Comparison of ENCODE assay signal across 23 mouse cellular contexts in the genomic region with DNA sequence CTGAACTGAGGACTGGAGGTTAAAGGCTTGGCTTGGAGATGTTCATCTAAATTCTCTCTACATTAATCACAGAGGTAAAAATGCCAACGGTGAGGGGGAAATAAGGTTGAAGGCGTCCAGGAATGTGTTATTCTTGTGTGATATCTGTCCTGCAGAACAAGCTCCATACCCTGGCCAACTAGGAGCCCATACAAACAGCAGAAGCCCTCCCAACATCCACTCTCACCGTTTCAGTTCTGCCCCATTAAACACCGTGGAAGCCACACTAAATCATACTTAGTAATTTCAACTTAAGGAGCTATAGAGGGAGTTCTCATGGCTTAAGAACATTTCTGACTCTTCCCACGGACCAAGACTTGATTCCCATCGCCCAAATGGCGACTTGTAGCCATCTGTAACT.
"Had no signal": no experiment of that assay in that cellular context is flagged by ENCODE, and none has a peak within 500 bp of the region (broad histone marks: within the 10 kb centered on the region; RNA-seq: fewer than 3 reads in every experiment).

No protein-coding gene starts in this region.

- H3K4me3 ChIP-seq: gastrocnemius, adult 2 months; heart, embryonic 10.5 days; heart, embryonic 12.5 days; hindbrain, embryonic 10.5 days; hindbrain, embryonic 12.5 days; limb, embryonic 13.5 days; limb, embryonic 15.5 days; liver, embryonic 12.5 days had no signal

- H3K9ac ChIP-seq: heart, embryonic 12.5 days; hindbrain, embryonic 12.5 days; hindbrain, embryonic 14.5 days; limb, embryonic 13.5 days; limb, embryonic 15.5 days; liver, embryonic 12.5 days; liver, embryonic 14.5 days had no signal

- H3K36me3 ChIP-seq: heart, embryonic 10.5 days; heart, embryonic 12.5 days; hindbrain, embryonic 10.5 days; hindbrain, embryonic 12.5 days; limb, embryonic 13.5 days; limb, embryonic 15.5 days; liver, embryonic 12.5 days had no signal

- DNase-seq: gastrocnemius, adult 2 months; gastrocnemius, postnatal 10 days; gastrocnemius, postnatal 25 days; heart, adult 18-20 months; heart, postnatal 10 days; heart, postnatal 4 days; kidney, adult 11 months; kidney, adult 2 months; kidney, postnatal 25 days; layer of hippocampus, postnatal 36 days; left cerebral cortex, postnatal 4 days; lung, adult 18-20 months had no signal

- H3K9me3 ChIP-seq: heart, embryonic 10.5 days; heart, embryonic 12.5 days; hindbrain, embryonic 10.5 days; hindbrain, embryonic 12.5 days; limb, embryonic 15.5 days; liver, embryonic 12.5 days had no signal

- H3K4me2 ChIP-seq: heart, embryonic 12.5 days; hindbrain, embryonic 12.5 days; hindbrain, embryonic 14.5 days; limb, embryonic 13.5 days; limb, embryonic 15.5 days; liver, embryonic 12.5 days had no signal

- H3K27ac ChIP-seq: gastrocnemius, adult 2 months; heart, embryonic 10.5 days; hindbrain, embryonic 10.5 days; hindbrain, embryonic 12.5 days; hindbrain, postnatal 0 days; limb, embryonic 13.5 days; limb, embryonic 15.5 days; liver, embryonic 12.5 days; liver, embryonic 14.5 days had no signal

- H3K27me3 ChIP-seq: heart, embryonic 12.5 days; hindbrain, embryonic 12.5 days; liver, embryonic 12.5 days had no signal

- ATAC-seq: hindbrain, postnatal 0 days; intestine, embryonic 16.5 days; liver, embryonic 12.5 days had no signal

- H3K4me1 ChIP-seq: heart, embryonic 10.5 days; hindbrain, embryonic 10.5 days; hindbrain, embryonic 12.5 days; limb, embryonic 13.5 days; limb, embryonic 15.5 days; liver, embryonic 12.5 days had no signal
